Mouse (Mus musculus) liver, embryonic 12.5 days (tissue): Measurements from ENCODE around the gene Inpp5a. TPM values are rescaled to one million over a fixed set of nuclear protein-coding genes. Genes with fewer than 3 reads are reported as not detected.
A peak's percentile ranks its signal among the peaks of the same experiment; 100 is the strongest.

Experiments
- ATAC-seq: fragments of 200-750 bp; cut with Nextera tagmentation; 2 replicates; pipeline ENCODE4 v1.8.0; 2017; ENCODE audit warnings: moderate number of reproducible peaks, mild to moderate bottlenecking, moderate library complexity
- H3K27ac ChIP-seq: fragments of 300-500 bp; sonication (generic); 2 replicates; pipeline ENCODE4 v1.5.1; 2016; ENCODE audit warnings: mild to moderate bottlenecking
- H3K27me3 ChIP-seq: fragments of 300-500 bp; sonication (generic); replicated peaks from 2 replicates; pipeline ENCODE4 v1.6.1; 2016; ENCODE audit warnings: mild to moderate bottlenecking, moderate library complexity
- H3K36me3 ChIP-seq: fragments of 300-500 bp; sonication (generic); 2 replicates; pipeline ENCODE4 v1.6.1; 2016; ENCODE audit warnings: mild to moderate bottlenecking, moderate library complexity
- H3K4me1 ChIP-seq: fragments of 300-500 bp; sonication (generic); 2 replicates; pipeline ENCODE4 v1.6.1; 2016
- H3K4me2 ChIP-seq: fragments of 300-500 bp; sonication (generic); 2 replicates; pipeline ENCODE4 v1.6.1; 2016; ENCODE audit warnings: mild to moderate bottlenecking, moderate library complexity
- H3K4me3 ChIP-seq: fragments of 300-500 bp; sonication (generic); 2 replicates; pipeline ENCODE4 v1.5.1; 2016; ENCODE audit warnings: mild to moderate bottlenecking, moderate library complexity
- H3K9ac ChIP-seq: fragments of 300-500 bp; sonication (generic); 2 replicates; pipeline ENCODE4 v1.6.1; 2016; ENCODE audit warnings: mild to moderate bottlenecking, moderate library complexity
- H3K9me3 ChIP-seq: fragments of 300-500 bp; sonication (generic); replicated peaks from 2 replicates; pipeline ENCODE4 v1.6.1; 2016; ENCODE audit warnings: mild to moderate bottlenecking, moderate library complexity
- WGBS: fragments of 180-500 bp; shearing (Covaris S2); methylation state at CpG from one replicate; pipeline ENCODE4 v1.1.7; 2016; ENCODE audit not compliant: insufficient replicate concordance; 5-methylcytosine and 5-hydroxymethylcytosine counted together
- polyA plus RNA-seq: library from polyadenylated mRNA; unstranded; fragments of >200 nt; fragmentation: Nextera tagmentation; extraction: Ambion mirVana; gene quantifications from 2 replicates; pipeline ENCODE4 v1.2.1, GENCODE M21; 2016

Gene Inpp5a
- polyA plus RNA-seq, 1 experiment from 2014 or later = 10.1 TPM

DNA sequence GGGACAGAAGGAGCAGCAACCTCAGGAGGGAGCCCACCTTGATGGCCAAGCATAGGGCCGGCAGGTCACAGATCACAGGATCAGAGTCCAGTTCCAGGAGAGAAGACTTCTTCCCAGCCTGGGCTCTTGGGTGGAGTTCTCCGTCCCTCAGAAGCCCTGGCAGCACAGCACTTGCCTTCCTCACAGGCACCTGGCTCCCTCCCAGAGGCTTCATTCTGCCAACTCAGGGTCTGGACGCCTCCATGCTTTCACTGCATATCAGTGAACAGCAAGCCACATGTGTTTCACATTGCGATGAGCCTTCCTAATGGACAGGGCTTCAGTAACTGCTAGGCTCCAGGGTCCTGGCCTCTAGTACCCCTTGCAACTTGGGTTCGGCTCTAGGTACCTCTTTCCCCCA lies 147.4 kb downstream of the Inpp5a start:
- H3K4me2 ChIP-seq = no peak overlapping the region
- ATAC-seq = no peak
- H3K9ac ChIP-seq = no peak overlapping the region
- no peak overlapping the region for H3K27ac ChIP-seq
- 73% methylated on average over 5 of the region's 5 CpGs for WGBS
- no peaks in the 10 kb centered on the region for H3K4me1 ChIP-seq
- H3K9me3 ChIP-seq = no peaks in the 10 kb centered on the region
- H3K27me3 ChIP-seq = no peaks in the 10 kb centered on the region
- H3K4me3 ChIP-seq = no peak overlapping the region
- H3K36me3 ChIP-seq = no peaks in the 10 kb centered on the region

DNA sequence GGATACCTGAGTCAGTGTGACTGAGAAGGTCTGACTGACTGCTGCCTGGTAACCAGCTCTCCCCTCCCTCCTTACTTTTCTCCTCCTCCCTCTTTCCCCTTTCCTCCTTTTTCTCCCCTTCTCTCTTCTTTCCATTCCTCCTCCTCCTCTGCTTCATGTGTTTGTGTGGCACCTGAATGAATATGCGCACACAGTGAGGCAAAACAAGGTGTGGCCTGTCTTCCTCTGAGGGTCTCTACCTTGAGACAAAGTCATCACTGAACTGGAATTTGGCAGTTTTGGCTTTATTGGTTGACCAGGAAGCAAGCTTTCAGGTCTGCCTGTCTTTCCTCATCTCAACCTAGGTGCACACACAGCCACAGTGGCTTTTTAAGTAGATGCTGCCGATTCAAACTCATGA lies 147.9 kb downstream of the Inpp5a start:
- Histone ChIP-seq H3K4me3 (no peak overlapping the region), H3K9ac (no peak overlapping the region), H3K27ac (no peak overlapping the region), H3K9me3 (no peaks in the 10 kb centered on the region), H3K4me2 (no peak overlapping the region), H3K36me3 (no peaks in the 10 kb centered on the region), H3K4me1 (no peaks in the 10 kb centered on the region), H3K27me3 (no peaks in the 10 kb centered on the region)
- no peak for ATAC-seq
- WGBS = 87% methylated on average over 2 of the region's 2 CpGs

DNA sequence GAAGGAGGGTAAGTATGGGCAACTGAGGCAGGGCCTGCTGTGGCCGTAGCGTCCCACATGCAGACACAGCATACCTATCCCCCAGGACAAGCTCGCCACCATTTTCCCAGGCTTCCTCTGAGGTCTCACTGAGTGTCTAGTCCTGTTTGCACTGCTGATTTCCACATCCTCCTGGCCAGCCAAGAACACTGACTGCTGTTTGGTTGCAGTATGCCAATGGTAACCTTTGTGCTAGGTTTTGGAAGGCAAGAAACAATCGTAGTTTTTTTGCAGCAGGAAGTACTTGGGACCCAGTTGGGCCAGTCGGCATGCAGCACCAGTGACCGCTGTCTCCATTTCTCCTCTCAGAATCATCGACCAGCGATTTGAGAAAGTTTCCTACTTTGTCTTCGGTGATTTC lies 148.9 kb downstream of the Inpp5a start:
- Histone ChIP-seq H3K36me3 (no peaks in the 10 kb centered on the region), H3K27me3 (no peaks in the 10 kb centered on the region), H3K4me2 (no peak overlapping the region), H3K9ac (no peak overlapping the region), H3K27ac (no peak overlapping the region), H3K9me3 (no peaks in the 10 kb centered on the region), H3K4me1 (no peaks in the 10 kb centered on the region), H3K4me3 (no peak overlapping the region)
- 81% methylated on average over 9 of the region's 9 CpGs for WGBS
- ATAC-seq = no peak

DNA sequence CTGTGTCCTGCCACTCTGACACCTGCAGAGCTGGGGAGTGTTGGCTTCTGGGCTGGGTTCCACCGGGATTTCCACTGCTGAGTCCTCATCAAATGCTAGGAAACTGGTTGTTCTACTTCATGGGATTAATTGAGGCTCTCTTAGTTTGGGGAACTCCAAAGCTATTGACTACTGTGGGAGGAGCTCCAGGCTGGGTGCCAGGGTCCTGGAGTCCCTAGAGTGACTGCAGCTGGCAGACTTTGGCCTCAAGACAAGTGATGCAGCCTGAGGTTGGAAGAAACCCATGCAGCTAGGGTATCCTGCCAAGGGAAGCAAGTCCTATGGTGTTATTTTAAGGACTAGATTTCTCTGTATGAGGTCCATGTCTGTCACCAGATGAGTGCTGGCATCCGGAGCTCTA lies 149.6 kb downstream of the Inpp5a start:
- Histone ChIP-seq H3K27me3 (no peaks in the 10 kb centered on the region), H3K9me3 (no peaks in the 10 kb centered on the region), H3K4me1 (no peaks in the 10 kb centered on the region), H3K27ac (no peak overlapping the region), H3K36me3 (no peaks in the 10 kb centered on the region), H3K4me2 (no peak overlapping the region), H3K4me3 (no peak overlapping the region), H3K9ac (no peak overlapping the region)
- ATAC-seq = no peak
- WGBS = 68% methylated on average over 2 of the region's 2 CpGs

DNA sequence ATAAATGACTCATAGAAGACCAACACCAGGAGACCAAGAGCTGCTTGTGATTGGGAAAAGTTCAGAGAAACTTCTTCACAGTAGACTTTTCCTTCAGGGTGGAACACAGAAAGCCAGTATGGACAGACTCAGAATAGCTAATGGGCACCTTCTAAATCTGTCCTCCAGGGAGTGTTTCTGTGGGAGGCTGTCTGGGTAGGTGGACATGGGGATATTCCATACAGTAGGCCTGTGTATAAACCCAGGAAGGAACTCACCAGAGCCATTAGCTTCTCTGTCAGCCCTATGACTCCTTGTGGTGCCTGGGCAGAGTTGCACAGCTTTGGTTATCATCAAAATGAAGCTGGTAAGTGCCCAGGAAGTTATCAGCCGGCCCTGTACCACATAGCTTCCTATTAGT lies 151.7 kb downstream of the Inpp5a start:
- ATAC-seq = no peak
- WGBS = 25% methylated on average over 1 of the region's 1 CpGs
- Histone ChIP-seq H3K4me2 (no peak overlapping the region), H3K9me3 (no peaks in the 10 kb centered on the region), H3K36me3 (no peaks in the 10 kb centered on the region), H3K9ac (no peak overlapping the region), H3K27ac (no peak overlapping the region), H3K27me3 (no peaks in the 10 kb centered on the region), H3K4me3 (no peak overlapping the region), H3K4me1 (no peaks in the 10 kb centered on the region)

DNA sequence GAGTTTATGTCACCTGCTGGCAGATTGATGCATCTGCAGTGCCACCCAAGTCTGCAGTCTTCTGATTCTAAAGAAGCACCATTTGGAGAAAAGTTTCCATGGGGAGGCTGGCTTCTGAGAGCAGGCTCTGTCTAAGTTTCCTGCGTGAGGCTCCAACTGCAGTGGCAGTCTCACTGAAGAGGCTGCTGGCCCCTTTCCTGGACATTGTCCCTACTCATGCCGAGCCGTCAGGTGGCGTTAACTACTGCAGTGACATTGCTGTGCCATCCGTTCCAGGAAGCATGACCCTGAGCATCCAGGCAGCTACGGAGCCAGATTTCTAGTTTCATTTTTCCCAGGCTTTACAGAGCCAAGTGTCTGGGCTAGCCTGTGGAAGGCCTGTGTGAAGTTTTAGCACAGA lies 152.5 kb downstream of the Inpp5a start:
- H3K4me2 ChIP-seq = no peak overlapping the region
- H3K9me3 ChIP-seq = no peaks in the 10 kb centered on the region
- no peak overlapping the region for H3K4me3 ChIP-seq
- no peaks in the 10 kb centered on the region for H3K4me1 ChIP-seq
- no peaks in the 10 kb centered on the region for H3K27me3 ChIP-seq
- no peak for ATAC-seq
- no peak overlapping the region for H3K27ac ChIP-seq
- H3K36me3 ChIP-seq = no peaks in the 10 kb centered on the region
- 78% methylated on average over 6 of the region's 6 CpGs for WGBS
- H3K9ac ChIP-seq = no peak overlapping the region

DNA sequence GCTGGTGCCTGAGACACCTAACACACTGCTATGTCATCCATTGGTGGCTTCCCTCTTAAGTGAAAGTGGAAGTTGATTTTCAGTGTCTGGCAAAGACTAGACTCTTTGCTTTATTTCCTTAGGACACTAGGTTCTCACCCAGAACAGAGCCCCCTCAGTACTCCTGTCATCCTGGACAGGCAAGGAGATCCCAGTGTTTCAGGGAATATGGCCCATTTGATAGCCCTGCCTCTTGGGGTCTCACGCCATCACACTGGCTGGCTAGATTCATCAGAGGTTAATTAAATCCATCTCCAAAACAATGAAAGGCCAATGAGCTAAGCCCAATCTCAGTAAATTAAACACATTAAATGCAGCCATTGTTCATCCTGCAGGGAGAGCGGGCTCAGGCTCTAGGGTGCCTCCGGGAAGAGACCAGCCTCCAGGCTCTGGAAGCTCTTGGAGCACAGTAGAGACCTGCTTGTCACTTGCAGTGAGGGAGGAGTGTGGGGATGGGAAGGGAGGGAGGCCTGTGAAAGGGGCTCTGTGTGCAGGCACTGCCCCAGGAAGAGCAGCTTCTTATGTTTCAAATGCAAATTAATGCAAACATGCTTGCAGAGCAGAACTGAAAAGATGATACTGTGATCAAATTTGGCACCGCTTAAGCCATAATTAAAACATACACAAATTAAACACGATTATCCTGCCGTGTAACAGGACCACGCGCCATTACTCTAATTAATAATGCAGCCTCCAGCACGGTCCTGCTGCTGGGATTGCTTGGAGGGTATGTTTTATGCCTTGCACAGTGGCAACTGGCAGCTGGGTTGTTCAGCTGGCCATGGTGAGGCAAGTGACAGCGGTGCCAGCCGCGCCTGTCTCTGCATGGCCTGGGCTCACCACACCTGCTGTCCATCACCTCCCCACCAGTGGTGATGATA lies 156.1 kb downstream of the Inpp5a start:
- no peaks in the 10 kb centered on the region for H3K9me3 ChIP-seq
- H3K27me3 ChIP-seq = no peaks in the 10 kb centered on the region
- H3K4me1 ChIP-seq = no peaks in the 10 kb centered on the region
- no peak overlapping the region for H3K4me2 ChIP-seq
- WGBS = 81% methylated on average over 12 of the region's 12 CpGs
- ATAC-seq = no peak
- H3K9ac ChIP-seq = no peak overlapping the region
- no peak overlapping the region for H3K4me3 ChIP-seq
- H3K27ac ChIP-seq = no peak overlapping the region
- no peaks in the 10 kb centered on the region for H3K36me3 ChIP-seq

DNA sequence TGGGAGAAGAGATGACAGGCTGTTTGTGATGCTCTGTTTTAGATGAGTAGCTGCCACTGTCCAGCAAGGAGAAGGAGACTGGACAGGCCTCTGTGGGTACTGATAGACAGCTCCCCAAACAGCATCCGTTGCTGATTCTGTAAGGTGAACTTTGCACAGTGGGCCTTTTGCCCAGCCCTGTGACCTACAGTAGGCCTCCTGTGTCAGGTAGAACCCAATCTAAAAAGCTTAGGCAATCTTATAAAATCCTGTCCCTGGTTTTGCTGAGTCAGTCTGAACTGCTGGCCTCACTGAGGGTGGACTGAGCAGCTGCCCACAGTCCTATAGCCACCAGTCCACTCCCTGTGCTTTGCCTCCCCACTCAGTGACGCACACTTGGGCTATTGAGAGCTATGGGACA lies 158.4 kb downstream of the Inpp5a start:
- Histone ChIP-seq H3K36me3 (no peaks in the 10 kb centered on the region), H3K4me2 (no peak overlapping the region), H3K4me3 (no peak overlapping the region), H3K4me1 (no peaks in the 10 kb centered on the region), H3K9ac (no peak overlapping the region), H3K27ac (no peak overlapping the region), H3K9me3 (no peaks in the 10 kb centered on the region), H3K27me3 (no peaks in the 10 kb centered on the region)
- ATAC-seq = peak; percentile 40; the same call in 1 of the 2 replicates
- WGBS = 70% methylated on average over 2 of the region's 2 CpGs

DNA sequence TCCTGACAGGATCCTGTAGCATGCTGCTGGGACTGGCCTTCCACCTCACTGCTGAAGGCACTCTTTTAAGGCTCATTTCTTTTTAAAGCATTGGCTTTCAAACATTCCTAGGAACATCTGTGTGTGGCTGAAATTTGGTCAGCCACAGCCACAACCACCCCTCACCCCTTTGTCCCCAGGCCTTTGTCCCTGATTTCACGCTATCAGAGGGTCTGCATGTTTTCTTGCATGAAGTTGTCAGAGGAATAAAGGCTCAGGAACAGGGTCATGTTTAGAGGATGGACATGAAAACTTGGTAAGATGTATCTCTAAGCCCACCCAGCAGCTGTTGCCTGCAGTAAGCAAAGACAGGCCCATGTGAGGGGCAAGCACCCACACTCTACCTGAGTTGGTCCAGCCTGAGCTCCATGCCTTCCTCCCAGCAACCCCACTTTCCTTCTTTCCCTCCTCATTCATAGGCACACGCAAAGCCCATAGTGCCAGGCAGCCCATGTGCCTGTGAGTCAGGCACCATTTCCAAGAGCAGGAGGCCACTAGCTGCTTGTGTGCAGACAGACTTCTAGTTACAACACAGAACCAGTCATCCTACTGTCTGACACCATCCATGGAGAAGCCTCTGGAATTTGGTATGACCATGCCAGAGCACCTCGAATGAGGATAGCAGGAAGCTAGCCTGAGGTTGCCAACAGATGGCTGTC lies 161.3 kb downstream of the Inpp5a start:
- Histone ChIP-seq H3K27ac (no peak overlapping the region), H3K9me3 (no peaks in the 10 kb centered on the region), H3K9ac (no peak overlapping the region), H3K4me3 (no peak overlapping the region), H3K4me2 (no peak overlapping the region), H3K4me1 (no peaks in the 10 kb centered on the region), H3K27me3 (no peaks in the 10 kb centered on the region), H3K36me3 (no peaks in the 10 kb centered on the region)
- 62% methylated on average over 3 of the region's 3 CpGs for WGBS
- ATAC-seq = no peak

DNA sequence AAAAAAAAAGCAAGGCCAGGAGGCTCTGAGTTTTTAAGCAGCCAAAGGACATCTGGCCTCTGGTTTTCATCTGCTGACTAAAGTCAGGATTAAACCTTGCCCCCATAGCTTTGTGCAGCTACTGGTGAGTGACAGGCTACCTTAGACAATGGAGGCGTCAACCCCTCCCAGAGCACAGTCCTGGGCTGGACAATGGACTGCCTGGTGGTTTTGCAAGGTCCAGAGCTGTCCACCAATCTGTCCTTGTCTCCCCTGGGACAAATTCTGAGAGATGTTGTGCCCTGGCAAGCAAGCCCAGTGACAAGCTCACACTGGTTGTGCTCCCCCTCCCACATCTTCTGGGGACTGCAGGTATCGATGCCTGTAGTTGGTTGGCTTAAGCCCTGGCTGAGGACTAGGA lies 162.6 kb downstream of the Inpp5a start:
- Histone ChIP-seq H3K4me1 (no peaks in the 10 kb centered on the region), H3K9me3 (no peaks in the 10 kb centered on the region), H3K4me2 (no peak overlapping the region), H3K4me3 (no peak overlapping the region), H3K27me3 (no peaks in the 10 kb centered on the region), H3K27ac (no peak overlapping the region), H3K36me3 (no peaks in the 10 kb centered on the region), H3K9ac (no peak overlapping the region)
- WGBS = 69% methylated on average over 2 of the region's 2 CpGs
- ATAC-seq = no peak

DNA sequence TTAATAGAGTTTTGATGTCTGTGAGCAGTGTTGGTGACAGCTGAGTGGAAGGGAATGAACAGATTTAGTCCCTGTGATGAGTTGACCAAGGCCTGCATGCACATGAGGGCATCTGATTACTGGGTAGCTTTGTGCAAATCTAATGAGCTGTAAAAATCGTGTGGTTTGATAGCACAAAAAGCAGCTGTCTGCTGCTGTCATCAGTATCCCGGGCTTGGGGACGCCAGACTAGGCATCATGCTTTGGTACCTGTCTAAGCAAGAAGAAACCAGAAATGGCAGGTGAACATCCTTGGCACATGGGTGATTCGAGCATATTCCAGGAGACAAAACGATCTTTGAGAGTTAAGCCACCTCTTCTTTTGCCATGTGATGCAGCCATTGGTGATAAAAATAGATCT lies 167.4 kb downstream of the Inpp5a start:
- Histone ChIP-seq H3K36me3 (no peaks in the 10 kb centered on the region; the same call in 1 of the 2 replicates), H3K9me3 (no peaks in the 10 kb centered on the region), H3K4me1 (no peaks in the 10 kb centered on the region), H3K9ac (no peak overlapping the region), H3K27me3 (no peaks in the 10 kb centered on the region), H3K4me3 (no peak overlapping the region), H3K27ac (no peak overlapping the region), H3K4me2 (no peak overlapping the region)
- no peak for ATAC-seq
- 64% methylated on average over 5 of the region's 5 CpGs for WGBS

DNA sequence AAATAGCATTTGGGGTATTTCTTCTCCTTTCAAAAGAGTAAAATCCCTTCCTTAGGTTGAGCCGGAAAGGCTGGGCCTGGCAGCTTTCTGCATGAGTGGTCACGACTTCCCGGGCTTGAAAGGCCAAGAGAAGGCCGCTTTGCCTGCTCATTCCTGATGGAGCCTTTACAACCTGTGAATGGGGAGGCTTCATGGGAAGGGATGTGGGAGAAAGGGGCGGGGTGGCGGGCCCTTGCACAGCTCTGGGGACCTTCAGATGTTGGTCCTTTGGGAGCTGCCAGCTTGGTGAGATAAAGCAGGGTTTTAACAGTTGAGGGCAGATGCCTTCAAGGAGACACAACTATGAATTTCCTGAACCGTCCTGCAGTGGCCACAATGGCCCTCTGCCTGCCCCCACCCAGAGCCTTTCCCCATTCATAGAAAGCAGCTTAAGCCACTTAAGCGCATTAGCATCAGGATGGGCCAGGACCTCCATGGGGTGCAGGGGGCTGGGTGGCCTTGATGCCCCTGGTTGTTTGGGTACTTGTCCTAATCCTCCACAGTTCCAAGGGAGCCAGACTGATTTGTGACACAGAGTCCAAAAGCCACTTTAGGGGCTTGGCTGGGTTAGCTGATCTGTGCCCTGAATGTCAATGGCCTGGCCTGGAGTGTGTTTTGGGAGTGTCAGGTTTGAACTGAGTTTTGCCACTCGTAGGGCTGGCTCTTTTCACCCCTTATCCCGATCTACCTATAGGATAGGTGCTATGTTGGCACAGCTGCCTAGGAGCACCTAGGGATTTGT lies 168.0 kb downstream of the Inpp5a start:
- H3K4me3 ChIP-seq = no peak overlapping the region
- 61% methylated on average over 10 of the region's 10 CpGs for WGBS
- H3K27ac ChIP-seq = no peak overlapping the region
- H3K27me3 ChIP-seq = no peaks in the 10 kb centered on the region
- no peaks in the 10 kb centered on the region for H3K4me1 ChIP-seq
- H3K36me3 ChIP-seq = no peaks in the 10 kb centered on the region; the same call in 1 of the 2 replicates
- ATAC-seq = no peak
- no peak overlapping the region for H3K9ac ChIP-seq
- H3K9me3 ChIP-seq = no peaks in the 10 kb centered on the region
- H3K4me2 ChIP-seq = no peak overlapping the region
